In genomic region chr13:56115386-56115785, GRCm38 (mm10) we compare ENCODE assay signal across 9 mouse cellular contexts. TPM values are rescaled to one million over a fixed set of nuclear protein-coding genes. Genes with fewer than 3 reads are reported as not detected.
DNase-seq lines count a peak whose midpoint lies in the region; ATAC-seq and TF ChIP-seq lines count a peak whose summit lies in the region.
"Had no signal": no experiment of that assay in that cellular context is flagged by ENCODE, and none has a peak within 500 bp of the region (broad histone marks: within the 10 kb centered on the region; RNA-seq: fewer than 3 reads in every experiment).

No protein-coding gene starts in this region.

- H3K27ac ChIP-seq in hindbrain, embryonic 15.5 days (replicated peaks): peak overlapping the region; percentile 55
- no peak overlapping the region for H3K27ac ChIP-seq in hindbrain, embryonic 14.5 days
- peak overlapping the region; percentile 56; the same call in 1 of the 2 replicates for H3K27ac ChIP-seq in kidney, embryonic 14.5 days (ENCODE audit: low read depth, low read length)
- H3K27ac ChIP-seq in neural tube, embryonic 13.5 days (replicated peaks): peak overlapping the region; percentile 66
- no peak overlapping the region for H3K27ac ChIP-seq in thymus, adult 2 months (ENCODE audit: control insufficient read depth, insufficient read depth, low read length)
- H3K27ac ChIP-seq: liver, embryonic 15.5 days had no signal

- DNase-seq in hindbrain, embryonic 14.5 days (ENCODE audit: low spot score): no peak
- peak; percentile 70 to 76 for DNase-seq in heart, adult 18-20 months
- no peak for DNase-seq in thymus, adult 2 months
- DNase-seq in cerebellum, adult 11 months: no peak
- DNase-seq in ovary, adult 18-20 months (ENCODE audit: low spot score): no peak

- 67% methylated on average over 9 of the region's 9 CpGs for WGBS in hindbrain, embryonic 15.5 days
- 71% methylated on average over 9 of the region's 9 CpGs for WGBS in hindbrain, embryonic 14.5 days
- 34% methylated on average over 9 of the region's 9 CpGs for WGBS in kidney, embryonic 14.5 days
- WGBS in neural tube, embryonic 13.5 days: 59% methylated on average over 9 of the region's 9 CpGs
- WGBS in thymus, adult 2 months: 92% methylated on average over 9 of the region's 9 CpGs

- no peaks in the 10 kb centered on the region for H3K36me3 ChIP-seq in hindbrain, embryonic 15.5 days
- peaks cover 23% of the 10 kb centered on the region; the same call in 1 of the 2 replicates for H3K36me3 ChIP-seq in hindbrain, embryonic 14.5 days (replicated peaks; ENCODE audit: control insufficient read depth, insufficient read depth)
- H3K36me3 ChIP-seq in kidney, embryonic 14.5 days (ENCODE audit: control insufficient read depth, insufficient read depth, low read length): peaks cover 33% of the 10 kb centered on the region
- peaks cover 19% of the 10 kb centered on the region for H3K36me3 ChIP-seq in neural tube, embryonic 13.5 days
- peaks cover 15% of the 10 kb centered on the region for H3K36me3 ChIP-seq in thymus, adult 2 months (ENCODE audit: control insufficient read depth, insufficient read depth, low read length)

- no peak overlapping the region for H3K4me3 ChIP-seq in hindbrain, embryonic 15.5 days
- no peak overlapping the region for H3K4me3 ChIP-seq in hindbrain, embryonic 14.5 days (replicated peaks; ENCODE audit: low read length)
- no peak overlapping the region for H3K4me3 ChIP-seq in kidney, embryonic 14.5 days (ENCODE audit: low read length)
- H3K4me3 ChIP-seq in neural tube, embryonic 13.5 days: no peak overlapping the region
- no peak overlapping the region for H3K4me3 ChIP-seq in thymus, adult 2 months (ENCODE audit: control insufficient read depth, insufficient read depth, low read length)
- H3K4me3 ChIP-seq: liver, embryonic 15.5 days had no signal

- TF ChIP-seq POLR2A in thymus, adult 2 months (IDR thresholded peaks at IDR 0.05; ENCODE audit: control insufficient read depth, extremely low read depth, insufficient read depth, low read length, poor library complexity): no peak

- no peak for TF ChIP-seq CTCF in thymus, adult 2 months (IDR thresholded peaks at IDR 0.05; ENCODE audit: borderline replicate concordance, control insufficient read depth, extremely low read depth, insufficient read depth, low read length, poor library complexity)

- ATAC-seq in hindbrain, embryonic 15.5 days (ENCODE audit: low FRiP score, low read depth): no peak
- ATAC-seq in hindbrain, embryonic 14.5 days (ENCODE audit: low FRiP score): no peak
- ATAC-seq in kidney, embryonic 14.5 days (ENCODE audit: low FRiP score, low TSS enrichment): peak; percentile 28; the same call in 1 of the 2 replicates
- no peak for ATAC-seq in neural tube, embryonic 13.5 days (ENCODE audit: low read depth)

- H3K27me3 ChIP-seq in hindbrain, embryonic 15.5 days: no peaks in the 10 kb centered on the region
- H3K27me3 ChIP-seq in hindbrain, embryonic 14.5 days (ENCODE audit: control insufficient read depth, insufficient read depth, low read length): no peaks in the 10 kb centered on the region
- no peaks in the 10 kb centered on the region for H3K27me3 ChIP-seq in kidney, embryonic 14.5 days (ENCODE audit: control insufficient read depth, insufficient read depth, low read length)
- H3K27me3 ChIP-seq in neural tube, embryonic 13.5 days: no peaks in the 10 kb centered on the region
- H3K27me3 ChIP-seq in thymus, adult 2 months (ENCODE audit: control insufficient read depth, insufficient read depth, low read length): no peaks in the 10 kb centered on the region
- H3K27me3 ChIP-seq: liver, embryonic 15.5 days had no signal

- H3K9ac ChIP-seq in hindbrain, embryonic 15.5 days: no peak overlapping the region
- H3K9ac ChIP-seq in hindbrain, embryonic 14.5 days: no peak overlapping the region
- no peak overlapping the region for H3K9ac ChIP-seq in kidney, embryonic 14.5 days (ENCODE audit: low read depth, low read length)
- H3K9ac ChIP-seq in neural tube, embryonic 13.5 days: 0 out of 2 replicates have a peak overlapping the region, but pooled peaks have one; percentile 12
- H3K9ac ChIP-seq: liver, embryonic 15.5 days had no signal

- H3K4me1 ChIP-seq in hindbrain, embryonic 15.5 days (replicated peaks): peaks cover 55% of the 10 kb centered on the region
- peaks cover 23% of the 10 kb centered on the region for H3K4me1 ChIP-seq in hindbrain, embryonic 14.5 days (replicated peaks; ENCODE audit: control insufficient read depth, insufficient read depth, low read length)
- H3K4me1 ChIP-seq in kidney, embryonic 14.5 days (ENCODE audit: control insufficient read depth, insufficient read depth, low read length): peaks cover 70% of the 10 kb centered on the region
- H3K4me1 ChIP-seq in neural tube, embryonic 13.5 days (replicated peaks): peaks cover 74% of the 10 kb centered on the region
- peaks cover 13% of the 10 kb centered on the region for H3K4me1 ChIP-seq in thymus, adult 2 months (replicated peaks; ENCODE audit: control insufficient read depth, insufficient read depth, low read length)

- no peaks in the 10 kb centered on the region for H3K9me3 ChIP-seq in hindbrain, embryonic 15.5 days
- H3K9me3 ChIP-seq in hindbrain, embryonic 14.5 days (ENCODE audit: control insufficient read depth, low read length): no peaks in the 10 kb centered on the region
- H3K9me3 ChIP-seq in kidney, embryonic 14.5 days (ENCODE audit: control insufficient read depth, low read length): no peaks in the 10 kb centered on the region
- H3K9me3 ChIP-seq in neural tube, embryonic 13.5 days: no peaks in the 10 kb centered on the region
- H3K9me3 ChIP-seq: liver, embryonic 15.5 days had no signal

- no peak overlapping the region for H3K4me2 ChIP-seq in hindbrain, embryonic 15.5 days
- no peak overlapping the region for H3K4me2 ChIP-seq in hindbrain, embryonic 14.5 days (replicated peaks)
- no peak overlapping the region for H3K4me2 ChIP-seq in kidney, embryonic 14.5 days (replicated peaks; ENCODE audit: low read depth, low read length)
- H3K4me2 ChIP-seq in neural tube, embryonic 13.5 days: no peak overlapping the region
- H3K4me2 ChIP-seq: liver, embryonic 15.5 days had no signal

RNA-seq across cellular contexts. Expression of gene H2afy, which starts 20.8 kb away (rescaled TPM):
- polyA plus RNA-seq in hindbrain, embryonic 15.5 days (2015; fragmentation: Nextera tagmentation; extraction: Ambion mirVana): 294 and 309 TPM in 2 replicates
- polyA plus RNA-seq in hindbrain, embryonic 14.5 days (2014; fragmentation: Nextera tagmentation; extraction: Ambion mirVana): 287 and 316 TPM in 2 replicates
- 10 to 100 TPM; 47.2 to 58.4 TPM for total RNA-seq in heart, adult 18-20 months (2021)
- 440 and 481 TPM in 2 replicates for polyA plus RNA-seq in kidney, embryonic 14.5 days (2014; fragmentation: Nextera tagmentation; extraction: Ambion mirVana)
- polyA plus RNA-seq in neural tube, embryonic 13.5 days (2015; fragmentation: Nextera tagmentation; extraction: Ambion mirVana): 367 and 382 TPM in 2 replicates
- 316 and 458 TPM in 2 replicates for polyA plus RNA-seq in thymus, adult 2 months (2012; rRNA removed)

Comparison
In these comparisons a context has a peak if more than half of its experiments do, and no peak if none do; other contexts are left out.
1. H3K27ac ChIP-seq: peak in hindbrain, embryonic 15.5 days (single experiment), kidney, embryonic 14.5 days (single experiment) and neural tube, embryonic 13.5 days (single experiment); none in hindbrain, embryonic 14.5 days (single experiment) and thymus, adult 2 months (single experiment).
2. DNase-seq: peak in heart, adult 18-20 months (2 of 2); none in hindbrain, embryonic 14.5 days (single experiment), thymus, adult 2 months (single experiment), cerebellum, adult 11 months (single experiment) and ovary, adult 18-20 months (single experiment).